Mouse (Mus musculus): ENCODE results near the gene Sh3bp5l. TPM values are rescaled to one million over a fixed set of nuclear protein-coding genes. Genes with fewer than 3 reads are reported as not detected.

The Sh3bp5l gene
- 26.0 TPM for total RNA-seq (2023)

DNA sequence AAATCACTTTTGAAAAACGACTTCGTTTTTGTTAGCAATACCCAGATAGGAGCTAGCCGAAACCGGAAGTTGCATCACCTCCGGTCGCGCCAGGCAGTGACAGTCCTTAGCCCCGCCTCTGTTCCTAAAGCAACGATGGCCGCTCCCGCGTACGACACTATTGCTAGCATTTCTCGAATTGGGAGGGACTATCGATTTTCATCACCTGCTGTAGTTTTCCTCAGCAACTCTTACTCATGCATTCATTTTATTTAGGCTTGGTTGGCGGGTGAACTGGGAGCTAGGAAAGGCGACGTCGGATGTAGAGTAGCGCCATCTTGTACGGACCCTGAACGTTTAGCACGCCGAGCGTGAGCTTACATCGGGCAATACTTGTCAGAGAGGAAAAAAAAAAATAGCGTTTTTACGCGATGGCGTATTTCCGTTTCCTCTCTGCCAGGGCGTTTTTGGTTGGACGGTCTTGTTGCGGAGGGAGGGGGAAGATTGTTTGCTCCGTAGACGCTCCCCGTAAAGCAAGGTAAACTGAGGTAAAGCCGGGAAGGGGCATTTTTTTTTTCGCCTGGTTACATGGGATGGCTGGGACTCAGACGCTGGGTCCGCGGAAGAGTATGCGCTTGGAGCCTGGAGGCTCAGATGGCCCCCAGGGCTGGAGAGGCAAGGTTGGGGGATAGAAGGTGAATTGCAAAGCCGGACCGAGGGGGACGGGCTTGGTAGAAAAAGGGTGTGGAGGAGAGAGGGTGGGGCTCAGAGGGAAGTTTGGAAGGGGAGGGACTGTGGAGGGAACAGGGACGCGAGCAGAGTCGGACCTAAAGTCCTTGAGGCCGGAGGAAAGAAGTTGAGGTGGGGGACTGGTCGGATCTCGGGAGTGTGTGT, at the start of gene Sh3bp5l, which contains the start of gene Zfp672:
TSS of gene Sh3bp5l (plus strand) at position 449 of the 873 bp plus-strand sequence.
TSS of gene Zfp672 (minus strand) at position 64 of the 873 bp plus-strand sequence.

DNA sequence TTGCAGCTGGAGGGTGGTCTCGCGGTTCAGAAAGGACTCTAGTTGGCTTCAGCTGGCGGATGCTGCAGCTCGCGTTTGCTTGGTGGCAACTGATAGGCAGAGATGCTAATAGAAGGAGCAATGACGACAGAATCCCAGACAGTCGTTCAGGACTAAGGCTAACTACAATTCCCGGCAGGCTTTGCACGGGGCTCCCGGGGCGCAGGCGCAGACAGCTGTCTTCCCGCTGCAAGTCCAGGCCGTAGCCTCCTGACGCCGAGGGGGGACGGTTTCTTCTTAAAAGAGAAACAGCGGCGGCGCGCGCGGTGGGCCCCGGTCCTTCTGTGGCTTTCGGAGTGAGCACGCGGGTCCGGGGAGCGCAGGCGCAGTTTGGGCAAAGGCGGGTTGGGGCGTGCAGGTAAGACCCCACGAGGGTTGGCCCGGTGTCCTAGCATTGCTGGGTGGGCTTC, 23.6 kb upstream of the Sh3bp5l start, which contains the start of gene Zfp692:
TSS of gene Zfp692 (plus strand) at position 210 of the 449 bp plus-strand sequence.

DNA sequence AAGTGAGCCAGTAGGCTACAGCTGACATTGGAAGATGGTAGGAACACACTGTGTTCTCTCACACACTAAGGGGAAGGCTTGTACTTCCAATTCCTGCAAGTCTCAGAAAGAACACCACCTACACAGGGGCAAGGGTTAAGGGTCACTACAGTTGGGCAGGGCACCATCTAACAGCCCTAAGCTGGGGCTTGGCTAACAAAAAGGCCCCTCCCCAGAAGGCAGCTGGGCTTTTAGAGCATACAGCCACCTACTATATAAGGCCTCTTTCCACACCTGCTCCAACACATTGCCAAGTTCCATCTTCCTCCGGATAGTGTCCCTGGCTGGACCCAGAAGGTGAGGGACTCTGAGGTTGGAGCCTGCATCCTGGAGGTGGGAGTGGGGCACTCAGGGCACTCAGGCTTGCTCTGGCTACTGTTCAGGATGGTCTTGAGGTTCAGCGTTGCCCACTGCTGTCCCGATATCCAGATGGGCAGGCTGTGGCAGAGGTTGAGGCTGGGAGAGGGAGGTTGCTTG, 48.3 kb downstream of the Sh3bp5l start, which contains the start of gene Lypd8:
TSS of gene Lypd8 (plus strand) at position 281 of the 516 bp plus-strand sequence.

Other genes starting within 250 kb of the Sh3bp5l start
- not detected for gene Gm12248, start 237.6 kb upstream of the Sh3bp5l start, total RNA-seq (2023)
- gene Cnot8, start 226.6 kb upstream of the Sh3bp5l start, total RNA-seq (2023): 40.0 TPM
- gene Gemin5, start 162.2 kb upstream of the Sh3bp5l start, total RNA-seq (2023): 20.7 TPM
- gene Mrpl22, start 159.1 kb upstream of the Sh3bp5l start, total RNA-seq (2023): 21.9 TPM
- gene Igtp, start 131.2 kb upstream of the Sh3bp5l start, total RNA-seq (2023): 72.1 TPM
- gene Irgm2, start 131.1 kb upstream of the Sh3bp5l start, total RNA-seq (2023): 19.6 TPM
- gene 4930438A08Rik, start 55.9 kb upstream of the Sh3bp5l start, total RNA-seq (2023): not detected
- 27.5 TPM for gene Zfp692, start 23.7 kb upstream of the Sh3bp5l start, total RNA-seq (2023)
- 38.0 TPM for gene Zfp672, start 385 bp upstream of the Sh3bp5l start, total RNA-seq (2023)
- gene Lypd8, start 48.3 kb downstream of the Sh3bp5l start, total RNA-seq (2023): not detected
- not detected for gene 1810065E05Rik, start 90.4 kb downstream of the Sh3bp5l start, total RNA-seq (2023)
- not detected for gene Gm12253, start 101.8 kb downstream of the Sh3bp5l start, total RNA-seq (2023)
- not detected for gene Lypd9, start 122.2 kb downstream of the Sh3bp5l start, total RNA-seq (2023)
- not detected for gene Olfr30, start 131.5 kb downstream of the Sh3bp5l start, total RNA-seq (2023)
- gene Olfr332, start 161.8 kb downstream of the Sh3bp5l start, total RNA-seq (2023): not detected
- not detected for gene Olfr331, start 171.8 kb downstream of the Sh3bp5l start, total RNA-seq (2023)
- gene Olfr330, start 204.1 kb downstream of the Sh3bp5l start, total RNA-seq (2023): not detected
- not detected for gene Olfr329-ps, start 215.7 kb downstream of the Sh3bp5l start, total RNA-seq (2023)
- gene Olfr328, start 224.9 kb downstream of the Sh3bp5l start, total RNA-seq (2023): 0.34 TPM
- gene Olfr224, start 239.8 kb downstream of the Sh3bp5l start, total RNA-seq (2023): not detected
- not detected for gene Olfr325, start 247.0 kb downstream of the Sh3bp5l start, total RNA-seq (2023)